Mouse (Mus musculus) hematopoietic stem cell, adult 5-6 weeks (primary cell): Measurements from ENCODE around the gene Prl. TPM values are rescaled to one million over a fixed set of nuclear protein-coding genes. Genes with fewer than 3 reads are reported as not detected.
"Not testable (repeated sequence)": the region's sequence is repeated elsewhere in the genome, so short reads cannot be mapped to it uniquely, and the experiment has no call there.

Experiments
- ATAC-seq, 2 experiments: fragments of 125-278 bp in 1 of 2; replicated peaks in 1 of 2; 2 replicates each; pipeline ENCODE4 v1.8.0; 2016 to 2017; ENCODE audit warnings: inconsistent platforms in 2 of 2, mild to moderate bottlenecking in 2 of 2, moderate number of reproducible peaks in 2 of 2, low read depth in 1 of 2, moderate TSS enrichment in 1 of 2; ENCODE audit not compliant: low FRiP score in 2 of 2, poor library complexity in 2 of 2, severe bottlenecking in 2 of 2, insufficient read depth in 1 of 2, low TSS enrichment in 1 of 2
- total RNA-seq: library from RNA; stranded (forward); fragments of 172-1452, 232-1000 nt; gene quantifications from 2 replicates; pipeline ENCODE4 v1.2.3, GENCODE M21; 2017

Prl gene
- total RNA-seq: not detected in 2 replicates

DNA sequence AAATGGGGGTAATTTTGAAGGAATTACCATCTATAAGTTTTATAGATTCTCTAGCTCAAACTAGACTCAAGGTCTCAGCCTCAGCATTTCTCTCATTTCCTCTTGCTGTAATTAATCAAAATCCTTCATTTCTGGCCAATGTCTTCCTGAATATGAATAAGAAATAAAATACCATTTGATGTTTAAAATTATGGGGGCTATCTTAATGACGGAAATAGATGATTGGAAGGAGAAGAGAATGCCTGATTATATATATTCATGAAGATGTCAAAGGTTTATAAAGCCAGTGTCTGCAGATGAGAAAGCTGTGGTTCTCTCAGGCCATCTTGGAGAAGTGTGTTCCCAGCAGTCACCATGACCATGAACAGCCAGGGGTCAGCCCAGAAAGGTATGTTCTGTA is at the start of gene Prl:
TSS of gene Prl (plus strand) at position 301 of the 400 bp plus-strand sequence.
- ATAC-seq: no peak

DNA sequence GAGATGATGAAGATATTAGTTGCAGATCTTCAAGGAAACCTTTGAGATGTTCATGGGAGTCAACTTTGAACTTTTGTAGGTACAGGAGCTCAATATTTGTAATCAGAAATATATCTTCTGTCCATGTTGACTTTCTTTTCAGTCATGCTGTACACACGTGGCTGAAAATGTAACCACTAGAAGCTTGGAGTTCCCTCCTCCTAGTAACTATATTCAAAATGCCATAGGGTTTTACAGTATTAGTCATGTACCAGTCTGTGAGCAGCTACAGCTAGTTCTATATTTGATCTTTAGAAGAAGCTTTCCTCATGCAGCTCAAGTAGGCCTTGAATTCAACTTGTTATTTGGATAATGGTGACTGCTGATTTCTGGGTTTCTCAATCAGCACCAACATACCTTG is 30.8 kb upstream of the Prl start:
- ATAC-seq: no peak

DNA sequence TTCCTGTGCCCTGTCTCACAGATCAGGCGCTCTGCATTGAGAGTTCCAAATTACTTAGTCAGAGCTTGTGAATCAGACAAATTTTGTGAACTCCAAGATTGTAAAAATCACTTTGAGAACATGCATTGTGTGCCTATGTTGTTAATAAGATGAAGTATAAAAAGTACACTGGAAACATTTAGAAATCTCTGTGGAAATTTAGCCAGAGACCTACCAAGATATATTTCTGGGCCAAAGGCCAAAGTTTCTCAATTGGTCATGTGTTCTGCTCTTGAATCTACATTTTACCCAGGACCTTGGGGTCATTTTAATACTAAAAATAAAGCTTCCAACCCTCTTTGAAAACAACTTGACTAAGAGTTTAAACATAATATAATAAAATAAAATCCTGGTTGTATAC is 30.0 kb upstream of the Prl start:
- ATAC-seq: no peak

DNA sequence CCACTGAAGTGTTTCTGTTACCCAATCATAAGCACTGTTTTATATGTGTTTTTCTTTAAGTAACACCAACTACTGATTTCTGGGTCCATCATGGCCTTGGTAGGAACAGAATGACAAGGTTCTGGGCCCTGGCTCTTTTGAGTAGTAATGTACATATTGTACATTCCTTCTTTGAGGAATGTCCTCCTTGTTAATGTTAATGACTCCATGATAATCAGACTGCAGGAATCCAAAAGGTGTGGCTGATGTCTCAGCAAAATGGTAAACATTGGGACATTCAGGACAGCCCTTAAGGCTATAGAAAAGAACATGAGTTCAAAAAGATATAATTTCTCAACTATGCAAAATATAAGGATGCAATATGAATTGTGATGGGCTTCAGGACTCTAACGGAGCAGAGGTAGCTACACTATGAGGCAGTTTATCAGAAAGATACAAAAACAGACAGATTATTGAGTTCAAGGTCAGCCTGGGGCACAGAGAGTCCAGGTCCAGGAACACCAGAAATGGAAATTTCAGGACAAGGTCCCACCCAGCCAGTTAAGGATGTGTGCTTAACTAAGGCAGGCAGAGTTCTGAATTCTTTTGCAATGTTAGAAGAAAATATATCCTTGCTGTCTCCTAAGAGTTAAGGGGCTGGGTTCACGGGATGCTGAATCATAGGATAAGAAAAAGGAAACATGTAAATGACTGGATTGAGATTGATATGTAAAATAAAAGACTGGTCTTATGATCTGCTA is 28.7 kb upstream of the Prl start:
- no peak for ATAC-seq

DNA sequence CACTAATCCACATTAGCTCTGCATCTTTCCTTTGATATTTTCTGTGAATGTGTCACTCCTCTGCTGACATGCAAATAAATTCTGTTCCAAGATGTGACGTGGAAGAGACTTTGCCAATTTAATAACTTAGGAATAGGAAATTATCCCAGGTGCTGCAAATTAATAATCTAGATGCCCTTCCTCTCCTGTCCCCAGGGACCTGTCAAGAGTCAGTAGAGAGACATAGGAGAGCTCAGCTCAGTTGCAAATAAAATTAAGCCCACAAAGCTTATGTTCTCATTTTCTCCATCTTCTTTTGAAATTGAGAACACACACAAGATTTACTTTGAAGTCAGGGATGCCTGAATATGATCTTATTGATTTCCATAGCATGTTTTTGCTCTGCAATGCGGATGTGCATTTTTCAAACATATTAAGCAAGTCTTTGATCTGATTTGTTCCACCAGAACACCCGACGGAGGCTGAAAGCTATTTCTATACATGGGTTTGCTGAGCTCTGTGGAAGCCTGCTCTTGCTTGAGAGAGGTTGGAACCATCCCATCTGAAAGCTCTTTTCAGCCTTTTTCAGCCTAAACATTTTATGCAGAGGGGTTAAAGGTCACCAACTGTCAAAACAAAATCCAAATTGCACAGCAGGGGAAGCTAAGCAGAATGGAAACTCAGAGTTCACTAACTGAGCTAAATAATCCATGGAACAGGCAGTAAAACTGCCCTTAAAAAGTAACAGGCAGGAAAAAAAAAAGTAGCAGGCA is 26.1 kb upstream of the Prl start:
- no peak for ATAC-seq

DNA sequence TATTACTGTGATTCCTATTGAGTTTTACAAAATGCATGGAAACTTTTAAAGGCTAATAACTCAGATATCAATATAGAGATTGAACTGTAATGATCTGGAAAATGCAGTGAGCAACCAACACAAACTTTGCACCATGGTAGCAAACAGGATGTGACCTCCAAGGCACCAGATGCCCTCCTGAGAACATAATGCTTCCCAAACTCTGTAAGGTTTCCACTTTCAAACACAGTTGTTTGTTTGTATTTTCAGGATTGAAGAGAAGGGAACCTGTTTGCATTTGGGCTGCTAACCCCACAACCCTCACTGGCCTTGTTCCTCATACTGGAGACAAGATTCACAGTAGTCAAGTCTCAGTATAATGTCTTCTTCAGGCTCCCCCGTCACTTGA is 25.5 kb upstream of the Prl start:
- ATAC-seq: no peak

DNA sequence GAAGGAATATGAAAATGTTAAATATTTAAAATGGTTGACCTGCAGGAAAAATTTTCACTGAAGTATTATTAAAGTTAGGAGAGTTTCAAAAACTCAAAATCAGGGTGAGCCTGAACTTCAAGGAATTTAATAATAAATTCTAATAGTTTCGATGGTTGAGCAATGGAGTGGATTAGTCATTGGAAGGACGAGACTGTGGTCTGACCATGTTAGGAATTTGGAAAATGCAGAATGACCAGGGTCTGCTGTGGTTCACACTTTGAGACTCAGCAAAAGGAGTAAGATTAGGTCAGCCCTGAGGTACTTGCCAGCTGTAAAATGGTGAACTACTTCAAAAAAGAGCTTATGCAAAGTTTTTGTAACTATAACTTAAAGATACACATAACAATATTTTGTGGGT is 24.4 kb upstream of the Prl start:
- ATAC-seq: no peak

DNA sequence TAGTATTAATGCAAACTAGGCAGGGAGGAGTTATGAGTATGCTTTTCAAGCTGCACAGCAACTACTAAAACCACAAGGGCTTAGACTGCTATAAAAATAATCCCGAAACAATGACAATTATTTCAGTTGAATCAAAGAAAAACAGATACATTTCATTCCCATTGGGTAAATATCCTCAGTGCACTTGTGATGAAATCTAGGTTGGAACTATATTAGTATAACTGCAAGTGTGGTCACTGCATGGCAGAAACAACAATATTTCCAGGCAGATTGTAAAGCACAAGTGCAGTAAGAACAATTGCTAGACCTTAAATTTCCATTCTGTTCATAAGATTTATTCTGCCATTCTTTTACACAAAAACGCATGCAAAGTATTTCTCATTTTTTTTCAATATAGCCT is 15.2 kb upstream of the Prl start:
- no peak for ATAC-seq

DNA sequence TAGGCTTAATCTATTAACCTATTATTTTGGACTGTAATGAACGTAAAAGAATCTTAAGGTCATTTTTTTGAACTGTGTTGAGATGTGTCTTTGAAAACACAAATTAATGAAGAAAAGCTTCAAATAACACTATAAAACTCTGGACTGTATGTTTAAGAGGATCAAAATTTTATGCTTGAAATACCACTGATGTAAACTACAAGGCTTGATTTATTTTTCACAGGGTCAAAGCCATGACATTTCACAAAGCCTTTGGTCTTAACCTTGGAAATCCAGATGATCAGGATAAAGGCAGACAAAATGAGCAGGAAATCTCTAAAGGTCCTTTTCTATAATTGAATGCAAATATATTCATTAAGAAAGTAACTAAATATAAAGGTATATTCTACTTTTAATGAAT is 14.0 kb upstream of the Prl start:
- no peak for ATAC-seq

DNA sequence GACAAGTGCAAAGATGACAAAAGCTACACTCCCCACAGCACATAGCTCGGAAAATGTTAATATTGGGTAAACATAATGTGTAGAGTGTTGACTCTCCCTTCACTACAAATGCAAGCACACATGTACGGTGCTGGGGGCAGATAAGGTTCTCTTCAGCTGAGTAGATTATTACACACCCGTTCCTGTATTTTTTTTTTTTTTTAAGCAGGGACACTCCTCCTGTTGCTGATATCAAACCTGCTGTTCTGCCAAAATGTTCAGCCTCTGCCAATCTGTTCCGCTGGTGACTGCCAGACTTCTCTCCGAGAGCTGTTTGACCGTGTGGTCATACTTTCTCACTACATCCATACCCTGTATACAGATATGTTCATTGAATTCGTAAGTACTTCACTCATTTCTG is 1.8 kb downstream of the Prl start:
- ATAC-seq: no peak

DNA sequence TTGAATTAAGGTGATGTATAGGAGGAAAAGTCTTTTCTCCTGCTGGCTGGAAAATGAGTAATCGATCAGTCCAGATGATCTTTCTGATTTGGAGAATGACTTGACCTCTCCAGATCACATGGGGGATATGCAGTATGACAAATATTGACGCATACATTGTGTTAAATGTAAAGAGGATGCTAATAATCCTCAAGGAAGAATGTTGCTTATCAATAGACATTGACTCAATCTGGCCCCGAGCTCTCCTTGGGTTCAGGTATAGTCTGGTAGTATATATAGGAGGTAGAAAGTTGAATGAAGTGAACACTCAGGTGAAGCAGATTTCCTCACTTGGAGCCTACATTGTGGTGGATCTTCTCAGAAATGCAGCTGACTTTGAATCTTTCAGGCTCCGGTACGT is 36.5 kb downstream of the Prl start, which contains the start of gene Prl3d1:
TSS of gene Prl3d1 (plus strand) at position 301 of the 400 bp plus-strand sequence.
- not testable (repeated sequence) for ATAC-seq

Other genes starting within 250 kb of the Prl start
- gene Prl3d1, start 36.6 kb downstream of the Prl start, total RNA-seq: not detected in 2 replicates
- gene Prl3d2, start 64.1 kb downstream of the Prl start, total RNA-seq: not detected in 2 replicates
- not detected in 2 replicates for gene Prl3d3, start 99.2 kb downstream of the Prl start, total RNA-seq
- not detected in 2 replicates for gene Prl3c1, start 139.1 kb downstream of the Prl start, total RNA-seq
- gene Prl3b1, start 184.3 kb downstream of the Prl start, total RNA-seq: not detected in 2 replicates
- gene Prl3a1, start 201.9 kb downstream of the Prl start, total RNA-seq: not detected in 2 replicates